In the genomic region with DNA sequence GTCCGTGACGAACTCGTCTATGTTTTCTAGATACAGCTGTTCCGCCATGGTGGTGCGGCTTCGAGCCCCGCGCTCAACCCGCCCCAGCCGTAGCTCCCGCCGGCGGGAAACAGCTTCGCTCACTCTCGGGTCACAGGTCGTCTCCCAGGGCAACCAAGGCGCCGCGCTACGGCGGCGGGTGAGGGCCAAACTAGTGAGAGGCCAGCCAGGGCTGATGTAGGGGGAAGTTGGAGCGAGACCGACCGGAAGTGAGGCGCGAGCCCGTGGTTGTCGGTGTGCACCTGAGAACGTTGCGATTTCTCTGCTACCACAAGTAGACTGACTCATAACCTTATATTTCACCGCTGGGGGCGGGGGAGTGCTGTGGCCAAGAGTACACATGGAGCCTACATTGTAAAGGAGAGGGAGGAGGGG, we compare ENCODE assay signal across 8 mouse cellular contexts. TPM values are rescaled to one million over a fixed set of nuclear protein-coding genes. Genes with fewer than 3 reads are reported as not detected.
A peak's percentile ranks its signal among the peaks of the same experiment; 100 is the strongest.
DNase-seq lines count a peak whose midpoint lies in the region; ATAC-seq and TF ChIP-seq lines count a peak whose summit lies in the region.

A gene (minus strand): TSS at position 190 of the 414 bp plus-strand sequence.

- WGBS in hindbrain, postnatal 0 days = under 1% methylated on average over 33 of the region's 33 CpGs

- H3K36me3 ChIP-seq in hindbrain, postnatal 0 days (ENCODE audit: insufficient read depth, low read length) = no peaks in the 10 kb centered on the region

- H3K4me3 ChIP-seq in gastrocnemius, adult 2 months = peak within 1 kb of the TSS; percentile 98
- peak within 1 kb of the TSS; percentile 95 for H3K4me3 ChIP-seq in hindbrain, postnatal 0 days (ENCODE audit: low read length)
- peak within 1 kb of the TSS; percentile 98 for H3K4me3 ChIP-seq in left cerebral cortex, adult 2 months

- intact Hi-C loops in gastrocnemius, adult 2 months (cut with DNase I) = loop anchor here (5.0 kb wide), 2 partner anchors 106 to 109 kb away; a partner anchor contains a TSS
- intact Hi-C loops in left cerebral cortex, adult 2 months (cut with DNase I) = loop anchor here (2.0 kb wide), 2 partner anchors 65 to 105 kb away; a partner anchor contains a TSS

- DNase-seq in ZHBTc4 (ENCODE audit: low read depth, low spot score) = peak; percentile 99
- peak; percentile 98 for DNase-seq in gastrocnemius, adult 2 months
- peak; percentile 98 for DNase-seq in hindbrain, postnatal 0 days (ENCODE audit: low spot score)
- DNase-seq in left cerebral cortex, adult 2 months (ENCODE audit: extremely low spot score in 1 of 2, low spot score in 2 of 2) = peak; percentile 99 to 100
- DNase-seq in right cerebral cortex, adult 2 months (ENCODE audit: low spot score in 2 of 2) = peak; percentile 99 to 100
- peak; percentile 99 for DNase-seq in urinary bladder, postnatal 14 days (ENCODE audit: low spot score)

- no peaks in the 10 kb centered on the region for H3K9me3 ChIP-seq in hindbrain, postnatal 0 days (ENCODE audit: low read length)

- H3K27me3 ChIP-seq in hindbrain, postnatal 0 days (ENCODE audit: insufficient read depth, low read length) = no peaks in the 10 kb centered on the region

- H3K4me1 ChIP-seq in hindbrain, postnatal 0 days (ENCODE audit: insufficient read depth, low read length) = 0 out of 2 replicates have a peak, but pooled peaks cover 5% of the 10 kb centered on the region

- ATAC-seq in common myeloid progenitor, adult 5-6 weeks (replicated peaks; ENCODE audit: low read depth, poor library complexity, severe bottlenecking) = peak; percentile 93
- ATAC-seq in hindbrain, postnatal 0 days = peak; percentile 97
- peak; percentile 99 for ATAC-seq in megakaryocyte, adult 5-6 weeks (ENCODE audit: poor library complexity, severe bottlenecking)

- peak within 1 kb of the TSS; percentile 84 for H3K9ac ChIP-seq in hindbrain, postnatal 0 days (replicated peaks; ENCODE audit: low read length)

- TF ChIP-seq CTCF in gastrocnemius, adult 2 months (IDR thresholded peaks at IDR 0.05) = no peak
- peak; percentile 43 for TF ChIP-seq CTCF in hindbrain, postnatal 0 days (IDR thresholded peaks at IDR 0.05; ENCODE audit: low read depth)
- TF ChIP-seq CTCF in left cerebral cortex, adult 2 months (IDR thresholded peaks at IDR 0.05) = no peak

- peak within 1 kb of the TSS; percentile 70 for H3K4me2 ChIP-seq in hindbrain, postnatal 0 days (ENCODE audit: low read depth, low read length)

- peak within 1 kb of the TSS; percentile 91 for H3K27ac ChIP-seq in gastrocnemius, adult 2 months
- H3K27ac ChIP-seq in hindbrain, postnatal 0 days = peak within 1 kb of the TSS; percentile 82
- H3K27ac ChIP-seq in left cerebral cortex, adult 2 months = peak within 1 kb of the TSS; percentile 87

RNA-seq across cellular contexts. Expression of the gene that starts here (rescaled TPM):
- total RNA-seq in common myeloid progenitor, adult 5-6 weeks (2017) = 99.4 and 138 TPM in 2 replicates
- 1 to 10 TPM; 5.6 to 6.3 TPM for total RNA-seq in gastrocnemius, adult 2 months (2021)
- total RNA-seq in hindbrain, postnatal 0 days (2014; rRNA removed) = 20.4 and 29.4 TPM in 2 replicates
- 38.6 and 41.0 TPM in 2 replicates for polyA plus RNA-seq in hindbrain, postnatal 0 days (2015; fragmentation: Nextera tagmentation; extraction: Ambion mirVana)
- total RNA-seq in left cerebral cortex, adult 2 months (2021) = 10 to 100 TPM; 34.0 to 37.3 TPM
- total RNA-seq in megakaryocyte, adult 5-6 weeks (2015) = 37.3 and 37.8 TPM in 2 replicates
- 109 and 112 TPM in 2 replicates for total RNA-seq in megakaryocyte, adult 5-6 weeks (2017)

Comparison
In these comparisons a context has a peak if more than half of its experiments do, and no peak if none do; other contexts are left out.
1. Peak in every context shown above with its lines: DNase-seq, ATAC-seq, H3K4me3 ChIP-seq and H3K27ac ChIP-seq.